Mouse (Mus musculus) hindbrain, embryonic 11.5 days (tissue): Measurements from ENCODE around the gene Yrdc. TPM values are rescaled to one million over a fixed set of nuclear protein-coding genes. Genes with fewer than 3 reads are reported as not detected.

Experiments
- ATAC-seq: fragments of 200-750 bp; cut with Nextera tagmentation; 2 replicates; pipeline ENCODE4 v1.8.0; 2017; ENCODE audit warnings: mild to moderate bottlenecking, moderate TSS enrichment, moderate library complexity; ENCODE audit not compliant: low FRiP score
- DNase-seq: peaks from one replicate; pipeline ENCODE4 v3.0.0-alpha.2; 2015; ENCODE audit warnings: low spot score
- H3K27ac ChIP-seq: fragments of 300-500 bp; sonication (generic); 2 replicates; pipeline ENCODE4 v1.5.1; 2014; ENCODE audit warnings: mild to moderate bottlenecking, low read depth, low read length
- H3K27me3 ChIP-seq: fragments of 300-500 bp; sonication (generic); 2 replicates; pipeline ENCODE4 v1.6.1; 2014; ENCODE audit warnings: mild to moderate bottlenecking, low read length, moderate library complexity, mixed read lengths; ENCODE audit not compliant: control insufficient read depth, insufficient read depth
- H3K36me3 ChIP-seq: fragments of 300-500 bp; sonication (generic); 2 replicates; pipeline ENCODE4 v1.6.1; 2014; ENCODE audit warnings: mild to moderate bottlenecking, low read length, moderate library complexity, mixed read lengths; ENCODE audit not compliant: control insufficient read depth, insufficient read depth
- H3K4me1 ChIP-seq: fragments of 300-500 bp; sonication (generic); replicated peaks from 2 replicates; pipeline ENCODE4 v1.6.1; 2014; ENCODE audit warnings: low read length, mixed read lengths; ENCODE audit not compliant: control insufficient read depth, insufficient read depth
- H3K4me2 ChIP-seq: fragments of 300-500 bp; sonication (generic); replicated peaks from 2 replicates; pipeline ENCODE4 v1.6.1; 2014; ENCODE audit warnings: mild to moderate bottlenecking, low read depth, low read length
- H3K4me3 ChIP-seq: fragments of 300-500 bp; sonication (generic); 2 replicates; pipeline ENCODE4 v1.5.1; 2014; ENCODE audit warnings: low read depth, low read length
- H3K9ac ChIP-seq: fragments of 300-500 bp; sonication (generic); 2 replicates; pipeline ENCODE4 v1.6.1; 2014; ENCODE audit warnings: low read depth, low read length
- H3K9me3 ChIP-seq: fragments of 300-500 bp; sonication (generic); 2 replicates; pipeline ENCODE4 v1.6.1; 2016; ENCODE audit warnings: low read length; ENCODE audit not compliant: control insufficient read depth
- WGBS: fragments of 180-500 bp; shearing (Covaris S2); extraction: QIAGEN DNeasy Blood & Tissue Kit; methylation state at CpG from one replicate; pipeline ENCODE4 v1.1.7; 2014; 5-methylcytosine and 5-hydroxymethylcytosine counted together
- polyA plus RNA-seq: library from polyadenylated mRNA; unstranded; fragments of >200 nt; fragmentation: Nextera tagmentation; extraction: Ambion mirVana; gene quantifications from 2 replicates; pipeline ENCODE4 v1.2.1, GENCODE M21; 2014

Gene Yrdc
- polyA plus RNA-seq, 1 experiment from 2014 or later, result 44.0 TPM

DNA sequence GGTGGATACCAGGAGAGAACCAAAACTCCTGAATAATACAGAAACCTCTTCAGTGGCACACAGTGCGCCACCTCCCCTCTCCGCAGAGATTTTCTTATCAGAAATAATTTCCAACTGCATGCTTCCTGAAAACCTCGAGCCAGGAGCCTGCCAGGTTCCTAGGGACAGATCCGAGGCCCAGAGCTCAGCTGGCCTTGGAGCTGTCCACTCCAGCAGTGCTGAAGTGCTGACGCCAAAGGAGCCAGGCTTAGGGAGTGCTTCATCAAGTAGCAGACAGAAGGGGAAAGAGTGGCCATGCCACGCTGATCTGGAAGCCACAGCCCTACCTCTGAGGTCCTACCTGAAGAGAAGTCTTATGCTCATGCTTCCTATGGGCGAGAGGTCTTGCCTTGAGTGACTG is 10.0 kb downstream of the Yrdc start:
- Histone ChIP-seq H3K9ac (no peak overlapping the region), H3K4me3 (no peak overlapping the region), H3K4me1 (peaks cover 5% of the 10 kb centered on the region; the same call in 1 of the 2 replicates), H3K9me3 (no peaks in the 10 kb centered on the region), H3K4me2 (no peak overlapping the region), H3K27me3 (peaks cover 2% of the 10 kb centered on the region; the same call in 1 of the 2 replicates), H3K36me3 (no peaks in the 10 kb centered on the region), H3K27ac (no peak overlapping the region)
- WGBS, result 14% methylated on average over 7 of the region's 7 CpGs
- ATAC-seq (no peak), DNase-seq (peak; percentile 78)

DNA sequence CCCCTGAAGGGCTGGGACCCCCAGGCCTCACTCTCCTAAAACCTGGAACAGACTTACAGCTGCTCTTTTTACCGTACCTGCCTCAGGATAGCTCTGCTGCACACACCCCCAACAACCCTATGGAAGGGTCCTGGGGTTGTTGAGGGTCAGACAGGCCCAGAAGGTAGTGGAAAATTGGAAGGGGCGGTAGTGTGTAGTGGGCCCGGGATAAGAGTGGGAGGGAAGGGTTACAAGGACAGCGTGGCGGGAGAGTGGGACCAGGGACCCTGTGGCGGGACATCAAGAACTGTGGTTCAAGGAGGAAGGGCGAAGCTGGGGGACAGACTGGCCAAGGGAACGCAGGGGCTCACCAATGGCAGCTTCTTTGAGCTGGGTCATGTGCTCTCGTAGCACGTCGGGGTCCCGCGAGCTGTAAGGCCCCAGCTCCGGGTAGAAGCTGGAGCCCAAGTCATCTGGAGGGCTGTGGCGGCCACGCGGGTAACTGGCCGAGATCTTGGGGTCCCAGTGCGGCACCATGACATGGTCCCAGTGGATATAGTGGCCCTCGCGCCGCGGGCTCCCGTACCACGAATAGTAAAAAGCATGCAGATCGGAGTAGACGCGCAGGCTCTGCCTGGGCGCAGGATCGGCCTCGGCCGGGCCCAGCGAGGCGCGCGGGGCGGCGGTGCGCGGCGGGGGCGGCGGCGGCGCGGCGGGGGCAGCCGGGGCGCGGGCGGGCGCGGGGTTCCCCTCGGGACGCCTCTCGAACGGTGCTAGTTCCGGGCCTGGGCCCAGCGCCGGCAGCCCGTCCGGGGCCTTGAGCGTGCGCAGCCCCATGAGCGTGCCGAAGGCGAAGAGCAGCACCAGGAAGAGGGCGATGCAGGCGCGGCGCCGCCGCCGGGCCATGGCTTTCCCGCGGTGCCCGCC is 11.1 kb downstream of the Yrdc start, which contains the start of gene Maneal:
Gene Maneal (minus strand): TSS at position 889 of the 906 bp plus-strand sequence.
- H3K27me3 ChIP-seq, result peaks cover 2% of the 10 kb centered on the region; the same call in 1 of the 2 replicates
- peak; percentile 50 for DNase-seq
- peak within 1 kb of the TSS; percentile 82 for H3K9ac ChIP-seq
- peak within 1 kb of the TSS; percentile 69 for H3K4me3 ChIP-seq
- H3K4me1 ChIP-seq, result peaks cover 5% of the 10 kb centered on the region; the same call in 1 of the 2 replicates
- peak; percentile 18; the same call in 1 of the 2 replicates for ATAC-seq
- H3K27ac ChIP-seq, result peak within 1 kb of the TSS; percentile 62
- no peaks in the 10 kb centered on the region for H3K36me3 ChIP-seq
- WGBS, result 2% methylated on average over 63 of the region's 77 CpGs
- peak within 1 kb of the TSS; percentile 74 for H3K4me2 ChIP-seq
- no peaks in the 10 kb centered on the region for H3K9me3 ChIP-seq

DNA sequence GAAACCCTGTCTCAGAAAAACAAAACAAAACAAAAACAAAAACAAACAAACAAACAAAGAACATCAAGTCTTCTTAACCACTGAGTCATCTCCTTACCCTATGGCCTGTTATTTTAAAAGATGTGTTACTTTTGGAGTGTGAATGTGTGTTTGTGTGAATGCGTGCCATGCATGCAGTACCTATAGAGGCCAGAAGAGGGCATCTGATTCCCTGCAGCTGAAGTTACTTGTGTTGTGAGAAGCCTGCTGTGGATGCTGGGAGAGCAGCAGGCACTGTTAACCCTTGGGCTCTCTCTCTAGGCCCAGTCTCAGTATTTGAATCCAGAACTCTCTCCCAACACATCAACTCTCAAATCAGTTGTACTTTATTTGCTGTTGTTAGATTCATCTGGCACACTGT is 22.2 kb downstream of the Yrdc start:
- H3K4me3 ChIP-seq, result no peak overlapping the region
- H3K4me1 ChIP-seq, result no peaks in the 10 kb centered on the region
- H3K9me3 ChIP-seq, result peaks cover 3% of the 10 kb centered on the region; the same call in 1 of the 2 replicates
- no peak for ATAC-seq
- no peak overlapping the region for H3K27ac ChIP-seq
- no peaks in the 10 kb centered on the region for H3K27me3 ChIP-seq
- H3K4me2 ChIP-seq, result no peak overlapping the region
- H3K36me3 ChIP-seq, result no peaks in the 10 kb centered on the region
- H3K9ac ChIP-seq, result no peak overlapping the region
- DNase-seq, result no peak
- 96% methylated on average over 1 of the region's 1 CpGs for WGBS

DNA sequence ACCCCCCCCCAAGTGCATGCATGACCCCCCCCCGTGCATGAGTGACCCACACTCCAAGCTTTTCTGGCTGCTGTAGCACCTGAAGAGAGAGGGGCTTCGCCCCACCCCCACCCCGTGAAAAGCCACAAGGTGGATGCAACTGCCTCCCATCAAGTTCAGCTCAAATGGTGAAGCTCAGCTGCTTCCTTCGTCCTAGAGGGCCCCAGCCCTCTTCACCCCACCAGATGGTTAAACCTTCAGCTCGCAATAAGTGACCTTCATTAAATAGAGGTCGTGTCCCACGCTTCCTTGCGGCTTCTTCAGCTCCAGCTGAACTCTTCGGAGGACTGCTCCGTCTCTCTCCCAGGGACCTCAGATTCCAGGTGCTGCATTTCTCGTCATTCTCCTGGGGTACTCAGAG is 30.1 kb downstream of the Yrdc start, which contains the start of gene Epha10:
Gene Epha10 (plus strand): TSS at position 301 of the 400 bp plus-strand sequence.
- Histone ChIP-seq H3K27me3 (peaks cover 19% of the 10 kb centered on the region), H3K4me3 (peak within 1 kb of the TSS; percentile 50), H3K27ac (peak within 1 kb of the TSS; percentile 70), H3K9ac (peak within 1 kb of the TSS; percentile 40; the same call in 1 of the 2 replicates), H3K4me2 (peak within 1 kb of the TSS; percentile 66), H3K36me3 (no peaks in the 10 kb centered on the region), H3K9me3 (no peaks in the 10 kb centered on the region), H3K4me1 (peaks cover 3% of the 10 kb centered on the region; the same call in 1 of the 2 replicates)
- DNase-seq (peak; percentile 34), ATAC-seq (peak; percentile 5; the same call in 1 of the 2 replicates)
- WGBS, result 5% methylated on average over 11 of the region's 11 CpGs

DNA sequence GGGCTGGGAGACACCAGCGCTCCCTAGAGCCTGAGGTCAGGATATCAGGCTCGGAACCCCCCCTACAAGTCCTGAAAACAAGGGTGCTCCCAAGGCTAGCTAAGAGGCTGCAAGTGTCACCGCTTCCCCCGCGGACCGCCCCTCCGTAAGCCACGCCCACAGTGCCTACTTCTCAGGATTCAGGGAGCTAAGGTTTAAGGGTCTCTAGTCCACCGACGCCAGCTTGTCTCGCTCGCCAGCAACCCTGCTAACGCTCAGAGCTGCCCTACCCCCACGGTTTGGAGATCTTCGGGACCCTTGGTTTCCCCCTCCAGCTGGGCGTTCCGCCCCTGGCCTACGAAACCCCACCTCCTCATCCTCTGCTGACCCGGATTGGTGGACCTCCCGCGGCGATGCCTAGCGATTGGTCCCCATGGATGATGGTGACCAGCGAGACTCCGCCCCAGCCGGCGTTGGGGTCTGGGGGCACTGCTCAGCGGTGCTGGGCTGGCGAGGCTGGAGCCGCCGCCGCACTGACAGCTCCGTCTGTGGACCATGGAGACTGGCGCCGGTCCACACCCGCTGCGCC is 30.9 kb downstream of the Yrdc start:
- Histone ChIP-seq H3K27ac (peak overlapping the region; percentile 70), H3K4me1 (peaks cover 3% of the 10 kb centered on the region; the same call in 1 of the 2 replicates), H3K36me3 (no peaks in the 10 kb centered on the region), H3K9me3 (no peaks in the 10 kb centered on the region), H3K9ac (peak overlapping the region; percentile 40; the same call in 1 of the 2 replicates), H3K4me2 (peak overlapping the region; percentile 66), H3K27me3 (peaks cover 24% of the 10 kb centered on the region), H3K4me3 (peak overlapping the region; percentile 50)
- DNase-seq (peak; percentile 93), ATAC-seq (peak; percentile 95)
- under 1% methylated on average over 37 of the region's 37 CpGs for WGBS

DNA sequence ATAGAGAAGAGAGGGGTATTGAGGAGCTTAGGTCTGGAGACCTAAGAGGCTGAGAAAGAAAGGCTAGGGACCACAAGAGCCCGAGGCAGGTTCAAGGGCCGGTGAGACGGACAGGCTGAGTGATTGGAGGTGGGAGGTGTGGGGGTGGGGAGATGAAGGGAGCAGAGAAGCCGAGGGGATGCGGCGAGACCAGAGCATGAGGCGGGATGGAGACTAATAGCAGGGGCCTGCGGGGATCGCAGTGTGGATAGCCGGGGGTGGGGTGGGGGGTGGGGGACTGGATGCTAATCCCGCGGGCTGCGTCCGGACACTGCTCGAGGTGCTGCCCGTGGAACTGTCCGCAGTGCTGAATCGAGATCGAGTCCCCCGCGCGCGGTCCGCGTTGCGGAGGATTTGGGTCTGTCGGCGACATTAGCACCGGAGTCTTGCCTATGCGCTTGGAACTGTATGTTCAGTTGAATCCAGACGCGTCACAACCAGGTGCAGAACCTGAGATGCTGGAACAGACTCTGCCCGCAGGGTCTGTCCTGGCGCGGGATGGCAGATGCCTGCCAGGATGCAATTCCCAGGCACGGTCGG is 31.8 kb downstream of the Yrdc start:
- H3K36me3 ChIP-seq, result no peaks in the 10 kb centered on the region
- peak overlapping the region; percentile 50 for H3K4me3 ChIP-seq
- 2% methylated on average over 37 of the region's 37 CpGs for WGBS
- H3K4me2 ChIP-seq, result peak overlapping the region; percentile 66
- H3K9ac ChIP-seq, result peak overlapping the region; percentile 40
- peak overlapping the region; percentile 70 for H3K27ac ChIP-seq
- peaks cover 3% of the 10 kb centered on the region; the same call in 1 of the 2 replicates for H3K4me1 ChIP-seq
- no peaks in the 10 kb centered on the region for H3K9me3 ChIP-seq
- peaks cover 24% of the 10 kb centered on the region for H3K27me3 ChIP-seq
- peak; percentile 70 for DNase-seq
- ATAC-seq, result peak; percentile 26

DNA sequence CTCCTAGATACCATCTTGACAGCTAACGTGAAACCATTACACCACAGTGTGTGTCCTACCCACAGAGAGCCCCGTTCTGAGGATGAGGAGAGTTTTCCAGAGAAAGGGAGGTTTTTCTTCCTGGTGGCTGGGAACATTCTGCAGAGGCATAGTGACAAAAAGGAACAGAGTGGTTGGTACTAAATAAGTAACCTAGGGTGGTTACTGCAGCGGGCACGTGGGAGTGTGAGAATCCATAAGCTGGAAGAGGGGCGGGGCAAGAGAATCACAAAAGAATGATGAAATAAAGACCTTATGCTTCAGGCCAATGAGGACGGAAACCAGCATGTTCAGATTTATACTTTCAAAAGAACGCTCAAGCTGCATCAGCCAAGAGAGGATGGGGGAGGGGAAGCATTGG is 38.2 kb downstream of the Yrdc start:
- Histone ChIP-seq H3K27me3 (peaks cover 25% of the 10 kb centered on the region), H3K4me2 (no peak overlapping the region), H3K36me3 (no peaks in the 10 kb centered on the region), H3K9me3 (no peaks in the 10 kb centered on the region), H3K4me1 (no peaks in the 10 kb centered on the region), H3K9ac (no peak overlapping the region), H3K27ac (no peak overlapping the region), H3K4me3 (no peak overlapping the region)
- WGBS, result 75% methylated on average over 7 of the region's 7 CpGs
- DNase-seq (no peak), ATAC-seq (no peak)

DNA sequence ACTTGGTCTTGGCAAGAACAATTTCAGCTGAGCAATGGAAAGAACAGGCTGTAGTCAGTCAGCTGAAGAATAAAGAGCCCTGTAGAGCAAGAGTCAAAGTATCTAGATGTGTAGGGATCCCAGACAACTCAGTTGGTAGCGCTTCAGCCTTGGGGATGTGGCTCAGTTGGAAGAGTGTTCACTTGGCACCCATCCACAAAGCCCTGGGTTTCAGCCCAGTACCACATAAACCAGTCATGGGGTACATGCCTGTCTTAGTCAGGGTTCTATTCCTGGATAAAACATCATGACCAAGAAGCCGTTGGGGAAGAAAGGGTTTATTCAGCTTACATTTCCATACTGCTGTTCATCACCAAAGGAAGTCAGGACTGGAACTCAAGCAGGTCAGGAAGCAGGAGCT is 39.5 kb downstream of the Yrdc start:
- H3K4me1 ChIP-seq, result peaks cover 3% of the 10 kb centered on the region; the same call in 1 of the 2 replicates
- DNase-seq (no peak), ATAC-seq (no peak)
- no peak overlapping the region for H3K27ac ChIP-seq
- no peaks in the 10 kb centered on the region for H3K36me3 ChIP-seq
- H3K27me3 ChIP-seq, result peaks cover 34% of the 10 kb centered on the region
- 91% methylated on average over 2 of the region's 2 CpGs for WGBS
- H3K9me3 ChIP-seq, result no peaks in the 10 kb centered on the region
- no peak overlapping the region for H3K4me2 ChIP-seq
- no peak overlapping the region for H3K9ac ChIP-seq
- no peak overlapping the region for H3K4me3 ChIP-seq
